Mouse (Mus musculus): Measurements from ENCODE around the gene Clca4a.
"Not testable (repeated sequence)": the region's sequence is repeated elsewhere in the genome, so short reads cannot be mapped to it uniquely, and the experiment has no call there.

Clca4a gene

GRCm38 (mm10) chr3:144974945-144975344 is at the start of gene Clca4a:
Gene Clca4a (minus strand): TSS chr3:144975045.
- no peak for ATAC-seq (ENCODE audit: low TSS enrichment)

DNA sequence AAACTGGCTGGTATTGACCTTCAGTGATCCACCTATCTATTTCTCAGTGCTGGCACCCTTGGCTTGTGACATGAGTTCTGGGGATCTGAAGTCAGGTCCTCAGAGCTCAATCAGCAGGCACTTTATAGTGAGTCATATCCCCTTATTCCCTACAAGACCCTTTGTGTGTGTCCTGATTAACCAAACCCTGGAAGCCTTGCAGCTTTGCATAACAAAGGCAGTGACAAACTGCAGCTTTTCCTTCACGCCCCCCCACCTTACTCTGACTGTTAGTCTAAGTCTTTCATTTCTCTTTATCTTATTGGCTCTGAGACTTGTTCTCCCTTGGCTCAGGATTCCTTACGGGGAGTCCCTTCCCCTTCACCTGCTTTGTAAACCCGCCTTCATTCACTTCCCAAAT is 43.0 kb upstream of the Clca4a start:
- ATAC-seq (ENCODE audit: low TSS enrichment), result no peak

DNA sequence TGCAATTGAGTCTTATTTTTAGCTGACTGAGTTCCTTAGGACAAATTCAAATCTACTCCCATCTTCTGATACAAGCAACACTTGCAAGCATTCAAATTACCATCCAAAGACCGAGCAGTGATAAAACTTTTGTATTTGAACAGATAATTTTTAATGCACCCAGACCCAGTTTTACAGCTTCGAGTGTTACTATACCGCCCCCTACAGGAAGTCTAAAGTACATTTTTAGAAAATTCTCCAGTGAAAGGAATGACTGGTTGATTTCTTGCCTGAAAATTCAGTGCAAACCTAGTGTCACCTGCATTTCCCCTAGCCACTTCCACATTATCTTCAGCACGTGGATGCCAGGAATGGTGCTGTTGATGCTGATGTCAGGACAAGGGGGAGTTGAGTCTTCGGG is 29.6 kb upstream of the Clca4a start:
- no peak for ATAC-seq (ENCODE audit: low TSS enrichment)

- no peak for ATAC-seq (ENCODE audit: low TSS enrichment)
Observed at GRCm38 (mm10) chr3:145000912-145001311, 26.1 kb upstream of the Clca4a start.

GRCm38 (mm10) chr3:144993055-144993454 is 18.2 kb upstream of the Clca4a start:
- no peak for ATAC-seq (ENCODE audit: low TSS enrichment)

DNA sequence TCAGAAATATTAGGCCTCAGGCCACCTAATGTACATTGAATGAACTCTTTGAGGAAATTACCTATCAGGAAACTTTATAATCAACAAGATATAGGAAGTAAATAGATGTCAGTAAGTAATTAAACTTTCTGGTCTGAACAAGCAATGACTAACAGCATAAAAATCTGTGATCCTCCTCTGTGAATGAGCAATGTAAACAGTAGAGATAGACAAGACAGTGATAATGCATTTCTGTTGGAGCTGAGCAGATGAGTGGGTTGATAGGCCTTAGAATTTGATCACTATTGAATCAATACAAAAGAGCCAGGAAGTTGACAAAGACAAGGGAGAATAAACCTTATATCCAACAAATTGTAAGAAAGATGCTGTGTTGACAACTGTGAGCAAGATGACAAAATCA is 17.8 kb upstream of the Clca4a start:
- no peak for ATAC-seq (ENCODE audit: low TSS enrichment)

DNA sequence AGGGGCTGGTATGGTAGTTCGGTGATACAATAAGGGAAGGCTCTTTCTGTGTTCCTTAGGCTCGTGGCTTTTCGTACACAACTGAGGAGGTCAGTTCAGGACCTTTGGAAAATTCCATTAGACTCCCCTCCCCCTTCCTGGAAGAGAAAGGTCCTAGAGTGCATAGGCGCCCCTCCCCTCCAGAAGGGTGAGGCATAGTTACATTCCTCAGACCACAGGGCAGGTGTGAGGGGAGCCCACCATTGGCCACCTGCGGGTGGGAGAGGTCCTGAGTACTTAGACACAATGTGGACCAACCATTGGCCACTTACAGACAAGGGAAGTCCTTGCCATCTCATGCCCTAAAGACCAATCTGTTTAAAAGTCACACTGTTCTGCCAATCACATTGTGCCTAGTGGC is 11.0 kb upstream of the Clca4a start:
- ATAC-seq (ENCODE audit: low TSS enrichment), result no peak

DNA sequence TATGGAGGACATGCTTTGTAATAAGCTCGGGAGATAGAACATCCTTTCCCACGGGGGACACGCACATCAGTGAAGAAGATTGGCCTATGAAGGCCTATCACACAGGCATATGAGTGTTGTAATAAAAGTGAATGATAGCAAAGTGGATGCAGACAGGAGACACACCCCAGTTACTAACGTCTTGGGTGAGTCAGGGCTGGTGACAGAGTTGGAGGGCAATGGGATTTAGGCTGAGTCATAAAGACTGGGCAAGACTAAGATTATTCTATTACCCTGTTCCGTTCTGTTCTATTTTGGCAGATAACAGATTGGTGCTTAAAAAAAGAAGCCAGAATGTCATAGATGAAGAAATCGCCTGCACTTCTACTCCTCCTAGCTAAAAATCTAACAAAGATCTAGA is 5.7 kb upstream of the Clca4a start:
- ATAC-seq (ENCODE audit: low TSS enrichment), result peak; percentile 79

- no peak for ATAC-seq (ENCODE audit: low TSS enrichment)
Observed at GRCm38 (mm10) chr3:144977631-144978030, 2.8 kb upstream of the Clca4a start.

GRCm38 (mm10) chr3:144976091-144976490 is 1.2 kb upstream of the Clca4a start:
- ATAC-seq (ENCODE audit: low TSS enrichment), result no peak

GRCm38 (mm10) chr3:144971553-144972270 is 3.1 kb downstream of the Clca4a start:
- ATAC-seq (ENCODE audit: low TSS enrichment), result no peak

DNA sequence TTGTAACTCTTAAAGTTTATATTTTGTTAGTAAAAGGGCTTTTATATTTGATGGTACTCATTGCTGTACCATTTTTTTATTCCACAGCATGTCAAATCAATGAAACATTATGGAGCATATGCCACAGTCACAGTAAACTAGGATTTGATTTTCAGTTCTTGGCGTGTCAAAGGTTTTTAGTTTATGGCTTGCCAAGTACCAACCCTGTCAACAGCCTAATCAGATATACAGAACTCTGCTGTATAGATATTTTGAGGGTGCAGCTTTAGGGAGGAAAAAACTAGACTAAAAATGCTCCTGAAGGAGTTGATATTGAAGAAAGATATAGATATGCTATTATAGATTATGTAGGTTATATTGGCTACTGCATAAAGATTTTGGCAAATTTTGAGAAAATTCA is 5.1 kb downstream of the Clca4a start:
- ATAC-seq (ENCODE audit: low TSS enrichment), result no peak

- ATAC-seq (ENCODE audit: low TSS enrichment), result no peak
Observed at GRCm38 (mm10) chr3:144966074-144966473, 8.8 kb downstream of the Clca4a start.

GRCm38 (mm10) chr3:144950829-144951228 is 24.0 kb downstream of the Clca4a start:
- ATAC-seq (ENCODE audit: low TSS enrichment), result peak; percentile 64

- not testable (repeated sequence) for ATAC-seq (ENCODE audit: low TSS enrichment)
Observed at GRCm38 (mm10) chr3:144947376-144947775, 27.5 kb downstream of the Clca4a start.

GRCm38 (mm10) chr3:144933625-144934024 is 41.2 kb downstream of the Clca4a start:
- not testable (repeated sequence) for ATAC-seq (ENCODE audit: low TSS enrichment)

GRCm38 (mm10) chr3:144933011-144933491 is 41.8 kb downstream of the Clca4a start:
- ATAC-seq (ENCODE audit: low TSS enrichment), result no peak

- ATAC-seq (ENCODE audit: low TSS enrichment), result no peak
Observed at GRCm38 (mm10) chr3:144932335-144932734, 42.5 kb downstream of the Clca4a start, which contains the start of gene Clca4b. Gene Clca4b (minus strand): TSS chr3:144932529.

GRCm38 (mm10) chr3:144914014-144914413 is 60.8 kb downstream of the Clca4a start:
- ATAC-seq (ENCODE audit: low TSS enrichment), result no peak

All from frontal cortex, adult (tissue).